Mouse (Mus musculus) cerebellum, adult 2 months (tissue): ENCODE measurements around the gene Dnajc21. TPM values are rescaled to one million over a fixed set of nuclear protein-coding genes. Genes with fewer than 3 reads are reported as not detected.

Experiments
- DNase-seq, 2 experiments: peaks; one replicate each; pipeline ENCODE4 v3.0.0; 2021
- H3K27ac ChIP-seq: fragments of 200-500 bp; 2 replicates; pipeline ENCODE4 v1.5.1; 2012; ENCODE audit warnings: low read length, control low read depth, inconsistent platforms; ENCODE audit not compliant: insufficient read depth
- H3K27me3 ChIP-seq: fragments of 200-500 bp; 2 replicates; pipeline ENCODE4 v1.6.1; 2012; ENCODE audit warnings: inconsistent platforms, mild to moderate bottlenecking, low read length, moderate library complexity; ENCODE audit not compliant: control insufficient read depth, insufficient read depth
- H3K4me1 ChIP-seq: fragments of 200-500 bp; 2 replicates; pipeline ENCODE4 v1.6.1; 2011; ENCODE audit warnings: low read length; ENCODE audit not compliant: control insufficient read depth, insufficient read depth
- H3K4me3 ChIP-seq: fragments of 200-500 bp; replicated peaks from 2 replicates; pipeline ENCODE3; 2011; ENCODE audit warnings: mild to moderate bottlenecking, low read depth, low read length, control low read depth; ENCODE audit not compliant: insufficient read depth
- CTCF ChIP-seq: fragments of 200-500 bp; IDR thresholded peaks from 2 replicates; pipeline ENCODE4 v1.5.1; 2011; ENCODE audit warnings: low read depth, mild to moderate bottlenecking, control low read depth, low read length, moderate library complexity, borderline replicate concordance; ENCODE audit not compliant: insufficient read depth
- POLR2A ChIP-seq: fragments of 200-500 bp; IDR thresholded peaks from 2 replicates; pipeline ENCODE4 v1.6.1; 2011; ENCODE audit warnings: low read length, control low read depth, borderline replicate concordance; ENCODE audit not compliant: insufficient read depth
- WGBS: fragments of 180-500 bp; shearing (Covaris S2); methylation state at CpG from one replicate; pipeline ENCODE4 v1.1.7; 2018; 5-methylcytosine and 5-hydroxymethylcytosine counted together
- polyA plus RNA-seq: library from polyadenylated mRNA; depleted of rRNA; stranded (reverse); fragments of >200 nt; gene quantifications from 2 replicates; pipeline ENCODE4 v1.2.3, GENCODE M21; 2012

Dnajc21 gene
- polyA plus RNA-seq, 1 experiment = 19.2 TPM

DNA sequence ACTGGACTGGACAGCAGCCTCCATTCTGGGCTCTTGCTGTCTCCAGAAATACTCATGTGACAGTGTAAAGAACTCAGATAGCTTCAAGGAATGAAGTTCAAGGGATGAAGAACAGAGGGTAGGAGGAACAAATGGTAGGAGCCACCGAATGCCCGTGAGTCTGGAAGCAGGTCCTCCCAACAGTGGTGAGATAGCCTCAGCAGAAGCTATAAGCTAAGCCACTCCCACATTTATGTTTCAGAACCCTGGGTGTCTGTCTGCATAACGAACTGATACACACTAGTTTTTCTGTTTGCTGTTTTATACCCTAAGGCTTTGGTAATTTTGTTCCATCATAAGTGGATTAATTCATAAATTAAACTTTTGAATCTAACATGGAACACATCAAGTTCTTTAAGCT lies 5.6 kb downstream of the Dnajc21 start:
- Histone ChIP-seq H3K27me3 (no peaks in the 10 kb centered on the region), H3K27ac (no peak overlapping the region), H3K4me1 (no peaks in the 10 kb centered on the region), H3K4me3 (no peak overlapping the region)
- TF ChIP-seq POLR2A = no peak
- no peak for TF ChIP-seq CTCF
- WGBS = 95% methylated on average over 3 of the region's 3 CpGs
- DNase-seq = no peak

DNA sequence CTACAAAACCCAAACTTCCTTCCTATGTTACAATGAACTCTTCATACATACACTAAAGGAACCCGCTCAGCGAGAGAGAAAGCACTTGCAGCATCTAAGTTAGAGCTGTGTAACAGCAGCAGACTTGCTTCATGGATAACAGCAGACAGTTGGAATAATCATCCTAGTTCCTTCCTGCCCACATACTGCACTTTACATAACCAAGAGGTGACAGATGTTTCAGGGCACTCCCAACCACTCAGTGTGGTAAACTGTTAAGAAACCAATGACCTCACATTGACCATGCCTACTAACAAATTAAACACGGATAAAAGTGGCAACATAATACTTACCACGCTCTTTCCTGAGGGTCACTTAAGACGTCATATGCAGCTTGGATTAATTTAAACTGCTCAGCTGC lies 6.8 kb downstream of the Dnajc21 start:
- no peak overlapping the region for H3K27ac ChIP-seq
- DNase-seq = no peak
- TF ChIP-seq POLR2A = no peak
- no peak for TF ChIP-seq CTCF
- 89% methylated on average over 5 of the region's 5 CpGs for WGBS
- H3K27me3 ChIP-seq = no peaks in the 10 kb centered on the region
- H3K4me1 ChIP-seq = no peaks in the 10 kb centered on the region
- no peak overlapping the region for H3K4me3 ChIP-seq

DNA sequence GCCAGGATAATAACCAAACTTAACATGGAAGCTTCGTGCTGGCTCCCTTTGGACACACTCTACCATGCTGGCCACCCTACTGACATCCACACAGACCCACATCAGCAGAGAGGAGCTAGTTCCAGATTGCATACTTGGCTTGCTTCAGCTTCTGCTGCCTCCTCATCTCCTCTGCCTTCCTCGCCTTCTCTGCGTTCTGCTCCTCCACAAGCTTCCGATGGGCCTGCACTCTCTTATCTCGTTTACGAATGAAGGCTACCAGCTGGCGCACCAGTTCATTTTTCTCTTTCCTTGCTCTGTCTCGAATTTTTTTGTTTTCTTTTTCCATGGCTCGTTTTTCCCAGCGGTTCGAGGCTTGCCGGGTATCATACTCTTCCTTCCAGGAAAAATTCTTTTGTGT lies 9.3 kb downstream of the Dnajc21 start:
- H3K4me1 ChIP-seq = no peaks in the 10 kb centered on the region
- no peak for DNase-seq
- no peak overlapping the region for H3K4me3 ChIP-seq
- H3K27ac ChIP-seq = no peak overlapping the region
- H3K27me3 ChIP-seq = no peaks in the 10 kb centered on the region
- TF ChIP-seq POLR2A = no peak
- no peak for TF ChIP-seq CTCF
- 89% methylated on average over 12 of the region's 12 CpGs for WGBS

DNA sequence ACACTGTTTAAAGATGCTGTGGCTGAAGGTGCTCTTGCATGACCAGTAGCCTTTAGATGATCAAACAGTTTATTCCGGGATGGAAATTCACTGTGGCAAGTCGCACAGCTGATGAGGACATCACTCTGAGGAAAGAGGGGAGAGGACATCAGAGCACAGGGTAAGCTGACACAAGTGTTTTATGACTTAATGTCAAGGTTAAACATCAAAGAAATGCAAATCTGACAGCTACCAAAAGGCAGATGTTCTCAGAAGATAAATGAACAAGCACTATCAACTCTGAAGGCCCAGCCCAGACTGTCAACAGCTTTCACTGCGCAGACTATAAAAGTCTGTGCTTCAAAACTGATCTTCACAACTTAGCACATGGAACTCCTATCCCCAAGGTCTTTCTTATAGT lies 23.2 kb downstream of the Dnajc21 start:
- no peaks in the 10 kb centered on the region for H3K27me3 ChIP-seq
- 90% methylated on average over 3 of the region's 3 CpGs for WGBS

DNA sequence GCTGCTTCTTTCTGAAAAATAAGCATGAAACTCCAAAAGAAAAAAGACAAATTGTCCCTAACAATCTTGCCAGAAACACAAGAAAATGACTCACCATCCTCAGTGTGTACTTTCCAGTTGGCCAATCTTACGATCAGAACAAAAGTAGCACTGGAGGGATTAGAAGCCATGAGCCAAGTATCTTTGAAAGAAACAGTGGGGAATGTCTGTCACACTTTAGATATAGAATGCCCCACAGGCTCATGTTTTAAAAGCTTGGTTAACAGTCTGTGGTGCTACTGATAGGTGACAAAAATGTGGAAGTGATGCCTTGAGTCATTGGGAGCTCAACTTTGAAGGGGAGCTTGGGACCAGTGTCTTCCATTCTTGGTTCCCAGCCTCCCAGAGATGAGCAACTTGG lies 28.0 kb downstream of the Dnajc21 start:
- 25% methylated on average over 1 of the region's 1 CpGs for WGBS

More for the DNA sequence above, 23.2 kb downstream of the Dnajc21 start:
- no peak overlapping the region for H3K4me3 ChIP-seq
- no peak for DNase-seq
- no peaks in the 10 kb centered on the region for H3K4me1 ChIP-seq
- TF ChIP-seq POLR2A (no peak), CTCF (no peak)
- no peak overlapping the region for H3K27ac ChIP-seq

DNA sequence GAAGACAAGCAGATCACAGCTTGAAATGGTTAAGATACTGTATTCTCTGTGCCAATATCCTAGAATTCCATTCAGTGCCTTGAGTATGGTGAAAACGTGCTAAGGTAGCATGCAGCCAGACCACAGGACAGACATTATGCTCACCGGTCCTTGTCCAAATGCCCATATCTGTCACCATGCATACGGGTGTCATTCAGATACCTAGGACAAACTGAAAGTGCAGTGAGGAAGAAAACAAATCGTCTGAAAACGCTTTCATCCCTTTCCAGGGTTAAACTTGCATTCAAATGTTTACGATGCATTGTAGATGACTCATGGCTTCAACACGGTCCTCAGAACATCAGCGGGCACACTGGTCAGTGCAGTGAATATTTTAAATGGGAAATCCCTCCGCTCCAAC lies 28.8 kb downstream of the Dnajc21 start:
- DNase-seq = no peak
- Histone ChIP-seq H3K4me3 (no peak overlapping the region), H3K27me3 (no peaks in the 10 kb centered on the region), H3K27ac (no peak overlapping the region), H3K4me1 (no peaks in the 10 kb centered on the region)
- no peak for TF ChIP-seq POLR2A
- no peak for TF ChIP-seq CTCF
- WGBS = 85% methylated on average over 9 of the region's 9 CpGs

More for the DNA sequence above, 28.0 kb downstream of the Dnajc21 start:
- no peaks in the 10 kb centered on the region for H3K4me1 ChIP-seq
- H3K27ac ChIP-seq = no peak overlapping the region
- no peak for DNase-seq
- H3K27me3 ChIP-seq = no peaks in the 10 kb centered on the region
- TF ChIP-seq CTCF (no peak), POLR2A (no peak)
- H3K4me3 ChIP-seq = no peak overlapping the region

DNA sequence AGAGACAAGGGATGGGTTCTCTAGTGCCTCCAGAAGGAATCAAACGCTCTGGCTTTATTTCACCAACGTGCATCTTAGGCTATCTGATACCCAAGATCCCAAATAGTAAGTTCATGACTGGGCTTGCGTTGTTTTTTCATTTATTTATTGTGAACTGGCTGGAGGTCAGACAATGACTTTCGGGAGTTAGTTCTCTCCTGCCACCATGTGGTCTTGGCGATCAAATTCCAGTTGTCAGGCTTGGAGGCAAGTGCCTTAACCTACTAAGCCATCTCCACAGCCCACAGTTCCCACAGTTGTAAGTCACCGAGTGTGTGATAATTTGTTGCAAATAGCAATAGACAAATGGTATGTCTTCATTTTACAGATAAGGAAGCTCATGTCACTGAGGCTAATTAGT lies 30.4 kb downstream of the Dnajc21 start:
- H3K4me3 ChIP-seq = no peak overlapping the region
- no peak overlapping the region for H3K27ac ChIP-seq
- H3K27me3 ChIP-seq = no peaks in the 10 kb centered on the region
- no peaks in the 10 kb centered on the region for H3K4me1 ChIP-seq
- no peak for TF ChIP-seq POLR2A
- no peak for TF ChIP-seq CTCF
- DNase-seq = no peak
- WGBS = 64% methylated on average over 6 of the region's 6 CpGs

DNA sequence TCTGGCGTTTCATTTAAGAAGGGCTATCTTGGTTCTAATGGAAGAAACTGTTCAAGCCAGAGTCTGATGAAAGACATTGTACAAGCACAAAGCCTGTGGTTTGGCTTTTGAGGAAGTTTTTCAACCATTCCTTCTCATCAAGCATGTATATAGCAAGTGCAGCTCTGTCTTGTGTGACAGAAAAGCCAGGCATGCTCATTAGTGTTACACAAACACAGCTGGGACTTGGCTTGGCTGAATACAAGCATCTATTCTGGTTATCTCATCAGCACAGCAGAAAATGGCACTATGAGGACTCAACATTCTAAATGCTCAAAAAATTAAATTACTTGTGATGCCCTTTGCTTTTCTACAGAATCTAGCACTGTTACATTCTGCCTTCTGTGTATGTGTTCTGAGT lies 33.4 kb downstream of the Dnajc21 start:
- no peak overlapping the region for H3K4me3 ChIP-seq
- no peak for TF ChIP-seq POLR2A
- no peak for TF ChIP-seq CTCF
- no peaks in the 10 kb centered on the region for H3K4me1 ChIP-seq
- no peak overlapping the region for H3K27ac ChIP-seq
- 80% methylated on average over 1 of the region's 1 CpGs for WGBS
- H3K27me3 ChIP-seq = no peaks in the 10 kb centered on the region
- DNase-seq = no peak
